Mouse (Mus musculus) cerebellum, adult 9-11 months (tissue): ENCODE measurements at regions not wholly inside any gene's neighbourhood (a gene's known extent, or its start where the extent isn't known, plus 50 kb on each side); places are given as distances from the start of the nearest gene placed in this dataset.
"Not testable (repeated sequence)": the region's sequence is repeated elsewhere in the genome, so short reads cannot be mapped to it uniquely, and the experiment has no call there.

Source experiments
- DNase-seq: peaks from one replicate; pipeline ENCODE4 v3.0.0; 2022

DNA sequence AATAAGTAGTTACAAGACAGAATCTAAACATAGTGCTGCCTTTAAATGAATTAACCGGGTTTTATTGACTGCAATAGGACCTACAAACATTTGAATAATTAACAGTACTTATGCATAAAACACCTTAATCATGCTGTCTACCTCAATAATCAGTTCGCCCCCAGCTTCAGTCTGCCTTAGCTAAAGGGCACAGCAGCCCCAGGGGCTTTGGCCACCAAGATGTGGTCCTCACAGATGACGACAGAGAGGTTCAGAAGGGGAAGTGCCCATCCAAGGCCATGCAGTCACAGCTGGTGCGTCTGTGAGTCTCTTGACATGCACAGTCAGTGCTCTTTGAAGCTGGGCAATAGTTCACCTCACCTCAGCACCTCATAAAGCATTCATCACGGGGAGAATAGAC, 452.8 kb upstream of the Jmjd1c start:
- DNase-seq, result peak; percentile 10

DNA sequence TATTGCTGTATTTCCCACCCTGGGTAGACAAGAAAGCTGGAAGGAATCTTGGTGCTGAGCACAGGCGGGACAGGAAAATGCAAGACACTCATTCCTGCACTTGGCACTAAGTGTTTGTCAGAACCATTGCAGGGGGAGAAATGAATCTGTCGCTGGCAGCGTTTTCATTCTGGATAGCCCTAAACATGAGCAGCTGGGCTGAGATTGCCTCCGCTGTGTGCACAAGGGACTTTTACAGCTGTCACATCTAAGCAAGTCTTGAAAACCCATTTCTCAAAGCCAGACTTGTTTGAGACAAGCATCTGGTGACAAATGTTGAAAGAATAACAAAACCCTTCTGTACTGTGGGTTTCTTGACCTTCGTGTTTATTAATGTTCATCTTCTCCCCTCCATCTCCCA, 438.4 kb upstream of the Jmjd1c start:
- no peak for DNase-seq

DNA sequence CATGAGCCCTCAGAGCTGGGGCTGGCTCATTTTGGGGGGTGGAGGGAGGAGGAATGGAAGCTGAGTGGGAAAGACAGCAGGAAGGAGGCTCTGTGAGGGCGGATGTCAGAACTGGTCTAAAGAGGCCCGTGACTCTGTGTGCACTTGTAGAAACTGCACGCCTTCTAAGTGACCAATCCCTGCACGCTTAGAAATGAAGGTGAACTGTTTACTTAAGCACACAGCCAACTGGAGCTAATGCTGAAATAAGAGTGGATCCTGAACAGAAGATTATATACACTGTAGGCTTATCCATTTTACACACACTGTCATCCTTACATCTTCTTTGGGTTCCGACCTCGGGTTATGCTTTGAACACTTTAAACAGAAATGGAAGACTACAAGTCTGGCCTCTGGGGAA, 412.8 kb upstream of the Jmjd1c start:
- no peak for DNase-seq

DNA sequence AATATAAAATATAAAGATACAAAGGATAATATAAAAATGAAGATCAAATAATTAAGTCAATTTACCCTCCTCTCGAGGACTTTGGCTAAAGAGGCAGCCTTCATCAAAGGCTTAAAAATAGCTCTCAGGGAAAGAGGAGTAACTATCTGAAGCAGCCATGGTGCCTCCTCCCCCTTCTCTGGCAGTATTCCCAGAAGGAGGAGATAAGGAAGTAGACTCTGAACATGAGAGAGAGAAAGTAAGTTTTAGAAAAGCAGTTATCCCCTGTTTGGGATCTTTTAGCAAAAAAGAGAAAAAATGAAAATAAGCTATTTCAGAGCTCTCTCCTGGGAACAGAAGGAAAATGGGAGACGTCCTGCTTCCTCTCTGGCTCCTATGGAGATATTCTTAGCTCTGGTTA, 406.7 kb upstream of the Jmjd1c start:
- not testable (repeated sequence) for DNase-seq

DNA sequence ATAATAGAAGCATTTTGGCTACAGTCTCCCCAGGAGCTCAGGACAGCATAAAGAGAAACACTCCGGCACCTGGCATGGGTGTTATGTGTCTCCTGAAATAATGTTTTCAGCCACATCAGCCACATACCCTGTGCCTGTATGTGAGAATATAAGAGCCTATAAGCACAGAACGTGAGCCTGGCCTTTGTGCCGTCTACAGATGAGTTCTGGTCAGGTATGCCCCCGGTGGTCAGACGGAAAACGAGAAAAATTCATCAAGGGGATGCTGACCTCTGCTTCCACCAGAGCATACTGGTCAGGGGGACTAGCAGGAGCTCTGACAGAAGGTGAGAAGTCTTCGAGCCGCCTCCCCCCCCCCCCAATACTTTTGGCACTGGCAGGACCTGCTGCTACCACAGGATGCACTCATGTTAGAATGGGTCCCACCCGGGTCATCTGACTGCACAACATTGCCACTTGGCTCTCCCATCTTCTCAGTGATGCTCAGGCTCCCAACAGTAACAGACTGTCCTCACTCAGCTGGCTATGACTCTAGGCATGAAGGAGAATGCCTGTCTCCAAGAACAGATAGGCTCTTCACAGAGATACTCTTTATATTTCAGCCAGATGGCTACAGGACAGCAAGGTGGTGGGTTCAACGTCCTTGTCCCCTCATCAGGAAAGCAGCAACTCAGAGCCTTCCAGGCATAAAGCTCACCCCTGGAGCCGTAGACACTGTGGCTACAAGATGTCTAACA, 401.2 kb upstream of the Jmjd1c start:
- no peak for DNase-seq

DNA sequence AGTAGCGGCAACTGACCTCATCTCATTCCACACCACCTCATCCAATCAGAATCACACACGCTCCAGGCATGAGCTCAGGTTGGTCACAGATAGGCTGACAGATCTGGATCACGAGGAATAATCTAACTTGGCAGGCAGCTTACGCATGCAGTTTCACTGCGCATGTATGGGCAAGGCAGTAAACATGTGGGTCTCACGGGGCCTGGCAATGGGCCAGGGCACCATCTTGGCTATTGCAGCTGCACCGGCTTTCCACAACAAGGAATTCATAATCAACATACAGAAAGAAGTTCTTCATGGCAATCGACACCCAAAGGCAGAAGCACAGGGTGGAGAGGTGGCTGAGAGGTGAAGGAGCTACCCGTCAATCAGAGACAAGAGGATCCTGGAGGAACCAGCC, 381.0 kb upstream of the Jmjd1c start:
- DNase-seq, result not testable (repeated sequence)

DNA sequence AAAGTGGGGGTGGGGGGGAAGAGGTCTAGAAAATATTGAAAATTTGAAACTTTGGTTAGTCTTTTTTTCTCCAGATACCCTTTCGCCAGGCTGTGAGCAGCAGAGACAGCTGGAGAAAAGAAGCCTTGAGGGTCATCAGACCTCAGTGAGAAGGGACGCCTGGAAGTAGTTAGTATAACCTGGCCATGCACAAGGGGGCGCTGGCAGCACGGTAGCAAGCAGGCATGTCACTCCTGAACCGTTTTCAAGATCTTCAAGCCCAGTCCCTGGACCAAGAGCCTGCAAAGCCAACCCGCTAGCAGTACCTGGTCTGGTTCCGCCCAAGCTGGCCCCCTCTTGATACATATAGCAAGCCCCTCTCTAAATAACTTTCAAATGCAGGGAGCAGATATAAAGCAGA, 378.0 kb upstream of the Jmjd1c start:
- DNase-seq, result peak; percentile 38

DNA sequence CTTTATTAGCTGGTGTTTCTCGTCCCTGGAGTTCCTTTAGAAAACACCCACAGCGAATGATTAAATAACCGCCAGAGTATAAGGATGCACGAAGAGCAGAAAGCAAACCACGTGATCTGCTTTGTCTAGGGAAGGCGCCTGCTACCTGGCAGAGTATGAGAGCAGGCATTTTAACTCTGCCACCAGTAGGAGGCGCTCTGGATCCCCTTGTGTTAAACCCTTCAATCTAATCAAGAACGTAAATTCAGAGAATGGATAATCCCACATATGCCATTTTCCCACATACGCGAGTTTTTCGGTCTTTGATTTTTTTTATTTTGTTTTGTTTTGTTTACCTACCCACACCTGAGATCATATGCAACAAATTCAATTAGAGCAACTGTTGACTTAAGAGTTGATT, 376.1 kb upstream of the Jmjd1c start:
- no peak for DNase-seq

DNA sequence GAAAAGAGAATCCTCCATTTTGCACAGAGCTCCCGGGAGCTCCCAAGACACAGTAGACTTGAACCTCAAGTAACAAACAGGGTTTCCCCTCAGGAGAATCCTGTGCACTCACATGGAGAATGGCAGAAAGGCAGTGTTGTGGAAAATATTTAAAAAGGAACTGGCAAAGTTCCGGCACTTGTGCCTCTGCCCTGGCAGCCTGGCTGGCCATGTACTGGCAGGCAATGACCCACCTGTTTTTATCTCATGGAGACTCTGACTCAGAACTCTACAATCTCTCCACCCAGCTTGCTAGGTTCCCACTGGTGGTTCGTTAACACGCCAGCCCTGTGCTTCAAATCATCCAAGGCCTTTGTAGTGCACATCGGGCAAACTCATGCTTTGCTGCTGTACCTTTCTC, 362.3 kb upstream of the Jmjd1c start:
- DNase-seq, result peak; percentile 74

DNA sequence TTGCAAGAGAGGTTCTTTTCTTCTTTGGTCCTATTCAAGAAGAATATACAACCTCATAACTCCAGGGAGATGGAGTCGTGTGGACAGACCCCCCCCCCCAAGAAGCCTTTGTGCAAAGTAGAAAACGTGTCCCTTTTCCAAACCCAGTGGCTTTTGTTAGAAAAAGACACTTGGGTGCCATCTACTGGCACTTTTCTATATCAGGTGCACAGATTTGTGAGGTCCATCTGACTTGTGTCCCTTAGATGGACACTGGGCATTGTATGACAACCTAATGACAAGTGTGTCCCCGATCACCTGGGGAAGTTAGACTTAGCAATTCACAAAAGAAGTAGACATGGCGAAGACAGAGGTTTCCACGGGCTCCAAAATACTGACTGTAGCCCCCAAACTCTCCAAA, 361.1 kb upstream of the Jmjd1c start:
- peak; percentile 50 for DNase-seq

DNA sequence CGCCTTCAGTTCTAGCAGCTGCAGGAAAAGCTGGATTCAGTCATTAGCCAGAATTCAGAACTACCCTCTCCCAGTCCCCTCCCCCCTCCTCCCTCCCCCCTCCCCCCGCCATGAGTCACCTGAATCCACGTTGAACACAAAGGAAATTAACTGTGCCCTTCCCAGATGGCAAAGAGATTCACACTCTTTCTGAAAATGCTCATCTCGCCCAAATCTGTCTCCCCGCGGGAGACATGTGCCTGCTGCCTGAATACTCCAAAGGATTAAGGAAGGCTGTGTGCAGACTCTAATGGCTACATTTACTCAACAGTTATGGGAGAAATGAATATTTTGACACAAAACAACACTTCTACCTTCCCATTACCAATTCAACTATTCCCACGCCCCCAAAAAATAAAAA, 356.9 kb upstream of the Jmjd1c start:
- peak; percentile 64 for DNase-seq

DNA sequence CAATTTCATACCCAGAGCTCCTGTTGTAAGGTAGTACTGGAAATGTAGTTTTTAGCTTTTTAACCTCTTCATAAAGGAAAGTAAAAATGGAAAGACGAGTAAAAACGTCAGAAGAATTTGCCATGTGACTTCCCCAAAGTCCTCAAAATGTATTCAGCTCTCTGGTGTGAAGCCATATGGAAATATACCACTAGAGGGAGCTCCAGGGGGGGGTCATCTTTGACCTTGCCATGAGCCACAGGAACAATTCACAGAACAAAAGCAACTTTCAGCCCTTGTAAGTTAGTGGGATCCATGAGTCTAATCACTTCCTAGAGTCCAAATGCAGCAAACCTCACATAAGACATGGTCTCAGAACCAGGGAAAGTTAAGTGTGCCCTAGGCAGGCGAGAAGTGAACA, 354.1 kb upstream of the Jmjd1c start:
- DNase-seq, result peak; percentile 24

DNA sequence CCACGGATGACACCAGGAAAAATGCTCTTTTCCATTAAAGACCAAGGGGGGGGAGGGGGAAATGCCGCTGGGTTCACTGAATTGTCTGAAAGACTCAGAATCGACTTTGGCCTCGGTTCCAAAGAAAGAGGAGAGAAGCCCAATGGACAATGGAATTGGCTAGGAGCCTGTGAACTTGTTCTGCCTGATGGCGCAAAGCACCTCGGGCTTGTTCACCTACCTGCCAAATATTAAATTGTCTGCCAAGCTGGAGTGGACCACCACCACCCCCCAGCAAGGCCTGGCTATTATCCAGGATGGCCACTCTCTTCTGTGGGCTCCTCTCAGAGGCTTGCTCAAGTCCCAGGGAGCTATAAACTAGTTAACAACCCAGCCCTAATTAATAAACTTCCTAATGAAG, 352.7 kb upstream of the Jmjd1c start:
- no peak for DNase-seq

DNA sequence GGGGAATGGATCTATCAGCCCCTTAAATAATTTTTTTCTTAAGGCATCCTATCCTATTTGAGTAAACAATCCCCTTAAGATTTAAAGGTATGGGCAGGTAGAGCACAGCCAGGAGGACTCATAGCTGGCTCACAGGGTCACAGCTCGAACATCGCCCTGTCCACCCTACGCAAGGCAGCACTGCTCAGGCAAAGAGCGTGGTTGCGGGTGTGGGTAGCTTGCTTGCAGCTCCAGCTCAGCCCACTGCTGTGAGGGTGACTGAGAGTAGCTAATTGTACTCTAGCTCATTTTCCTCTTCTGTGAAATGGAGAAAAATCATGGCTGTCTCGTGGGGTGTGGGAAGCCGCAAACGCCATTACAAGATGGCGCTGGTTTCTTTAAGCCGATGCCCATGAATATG, 350.1 kb upstream of the Jmjd1c start:
- DNase-seq, result no peak

DNA sequence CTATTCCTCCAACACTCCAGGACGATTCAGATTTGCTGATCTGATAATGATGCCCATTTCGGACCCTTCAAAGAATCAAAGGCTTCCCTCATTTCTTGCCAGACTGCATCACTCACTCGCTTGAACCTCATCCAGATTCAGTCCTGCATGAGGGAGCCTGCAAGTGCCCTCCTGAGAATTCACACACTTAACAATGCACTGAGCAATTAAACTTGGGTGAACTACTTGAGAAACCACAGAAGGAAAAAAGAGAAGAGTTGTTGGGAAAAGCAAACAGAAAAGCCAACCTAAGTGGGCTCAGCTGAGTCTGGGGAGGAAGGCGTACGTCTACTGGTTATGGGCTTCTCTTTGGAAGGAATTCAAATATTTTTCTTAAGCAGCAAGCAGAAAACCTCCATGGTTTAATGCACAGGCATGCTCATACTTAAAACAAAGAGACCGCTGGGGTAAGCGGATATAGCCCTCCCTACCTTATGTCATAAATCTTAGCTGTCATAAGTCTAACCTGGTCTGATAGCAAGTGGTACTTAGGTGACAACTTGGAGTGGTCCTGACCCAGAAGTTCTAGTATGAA, 343.6 kb upstream of the Jmjd1c start:
- DNase-seq, result no peak

DNA sequence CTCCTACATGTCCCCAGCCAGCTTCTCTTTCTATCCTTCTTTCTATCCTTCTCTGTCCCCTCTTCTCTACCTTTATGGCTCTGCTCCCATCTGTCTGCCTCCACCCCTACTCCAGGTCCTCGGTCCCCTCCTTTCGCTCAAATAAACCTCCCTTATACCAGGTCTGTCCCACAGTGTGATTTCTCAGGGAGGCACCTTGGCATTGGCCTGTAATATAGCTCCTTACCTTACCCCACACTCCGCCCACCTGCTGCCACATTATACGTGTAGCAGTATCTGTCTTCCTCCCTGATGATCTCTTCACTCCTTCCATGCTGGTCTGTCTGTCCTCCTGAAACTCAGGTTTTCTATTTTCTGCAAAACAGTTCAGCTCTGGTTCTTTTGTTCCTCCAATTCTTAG, 339.1 kb upstream of the Jmjd1c start:
- no peak for DNase-seq

DNA sequence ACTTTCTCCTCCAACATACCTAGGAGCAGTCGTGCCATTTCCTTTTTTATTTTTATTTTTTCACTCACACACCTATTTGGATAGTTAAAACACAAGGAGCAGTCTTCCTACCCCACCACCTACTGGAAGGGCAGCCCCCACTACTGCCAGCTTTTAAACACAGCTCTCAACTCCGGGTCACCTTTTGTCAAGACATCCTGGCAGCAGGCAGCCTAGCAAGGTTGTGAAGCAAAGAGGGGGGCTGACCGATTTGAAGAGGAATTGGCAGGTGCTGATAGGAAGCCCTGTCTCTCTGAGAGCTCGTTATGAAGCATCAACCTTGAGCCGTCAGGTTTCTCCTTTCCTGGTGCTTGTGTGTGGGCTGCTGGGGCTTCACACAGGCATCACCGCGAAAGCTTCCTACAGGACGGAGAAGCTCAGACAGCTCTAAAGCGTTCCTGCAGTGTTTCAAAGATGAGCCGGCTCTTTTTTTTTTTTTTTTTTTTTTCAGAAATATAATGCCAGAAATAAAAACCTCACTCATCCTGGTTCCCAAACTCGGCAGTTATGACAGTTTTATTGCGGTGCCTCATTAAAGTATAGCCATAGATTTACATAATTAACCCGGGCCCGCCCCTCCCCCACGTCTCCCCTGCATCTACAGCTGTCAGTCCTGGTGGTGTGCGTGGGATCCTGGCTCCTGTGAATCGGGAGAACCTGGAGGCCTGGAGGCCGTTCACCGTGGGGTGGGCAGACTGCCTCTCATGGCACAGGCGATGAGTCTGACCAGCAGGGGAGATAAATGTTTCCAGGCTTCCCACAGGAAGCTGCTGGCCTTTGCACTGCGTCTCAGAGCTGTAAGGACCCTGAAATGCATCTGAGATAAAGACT, 325.5 kb upstream of the Jmjd1c start:
- peak; percentile 81 for DNase-seq

DNA sequence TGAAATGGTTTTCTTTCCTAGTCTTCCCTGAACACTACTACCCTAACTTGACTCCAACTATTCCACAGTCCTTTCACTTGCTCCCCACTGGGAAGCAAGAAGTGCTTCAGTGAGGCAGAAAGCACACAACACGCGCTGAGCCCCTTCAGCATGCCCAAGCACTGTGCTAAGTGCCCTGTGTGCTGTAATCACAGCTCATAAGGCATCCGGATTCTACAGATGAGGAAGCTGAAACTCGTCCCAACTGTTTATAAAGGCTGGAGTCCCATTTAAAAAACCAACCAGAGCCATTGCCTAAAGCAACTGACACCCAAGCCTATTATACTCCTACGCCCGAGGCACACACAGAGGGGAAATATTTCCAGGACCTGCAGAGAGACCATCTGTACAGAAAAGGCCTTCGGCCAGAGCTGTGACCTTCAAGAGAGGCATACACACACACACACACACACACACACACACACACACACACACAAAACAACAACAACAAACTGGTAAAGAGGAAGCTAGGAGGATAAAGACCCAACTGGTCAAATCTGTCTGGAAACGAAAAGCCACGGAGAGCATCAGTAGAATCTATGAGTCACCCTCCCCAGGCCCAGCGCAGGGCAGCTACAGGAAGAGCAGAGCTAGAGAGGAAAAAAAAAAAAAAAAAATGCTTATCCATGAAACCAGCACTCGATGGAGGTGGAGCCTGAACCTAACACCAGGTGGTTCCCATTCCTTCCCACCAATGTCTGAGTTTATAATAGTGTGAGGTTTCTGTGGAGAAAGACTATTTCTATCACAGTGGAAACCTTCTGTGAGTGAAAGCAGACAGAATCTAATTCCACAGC, 315.4 kb upstream of the Jmjd1c start:
- peak; percentile 92 for DNase-seq

DNA sequence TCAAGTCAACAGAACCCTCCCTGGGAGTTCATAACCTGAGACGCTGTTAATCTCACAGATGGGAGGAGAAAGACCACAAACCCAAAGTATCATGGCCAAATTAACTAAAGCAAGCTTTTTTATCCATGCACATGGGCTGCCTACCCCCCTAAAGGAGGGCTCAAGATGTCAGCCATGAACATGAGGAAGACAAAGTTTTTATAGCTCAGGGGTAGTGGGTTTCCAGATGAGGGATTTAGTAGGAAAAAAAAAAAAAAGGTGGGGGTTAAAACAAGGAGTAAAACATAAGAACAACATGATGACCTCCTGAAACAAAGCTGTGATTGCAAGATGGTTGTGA, 314.8 kb upstream of the Jmjd1c start:
- DNase-seq, result no peak

DNA sequence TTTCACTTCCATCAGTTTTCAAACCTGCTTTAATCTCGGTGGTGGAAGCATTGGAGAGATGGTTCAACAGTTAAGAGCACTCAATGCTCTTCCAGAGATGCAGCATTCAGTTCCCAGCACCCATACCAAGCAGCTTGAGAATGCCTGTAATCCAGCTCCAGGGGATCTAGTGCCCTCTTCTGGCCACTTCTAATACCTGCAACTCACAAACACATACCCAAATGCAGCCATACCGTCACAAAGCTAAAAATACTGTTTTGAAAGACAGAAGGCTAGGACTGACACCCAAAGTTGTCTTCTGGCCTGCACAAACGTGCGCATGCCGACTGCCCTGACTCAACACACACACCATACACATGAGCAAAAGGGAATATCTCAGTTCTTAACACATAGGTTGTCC, 313.9 kb upstream of the Jmjd1c start:
- no peak for DNase-seq

DNA sequence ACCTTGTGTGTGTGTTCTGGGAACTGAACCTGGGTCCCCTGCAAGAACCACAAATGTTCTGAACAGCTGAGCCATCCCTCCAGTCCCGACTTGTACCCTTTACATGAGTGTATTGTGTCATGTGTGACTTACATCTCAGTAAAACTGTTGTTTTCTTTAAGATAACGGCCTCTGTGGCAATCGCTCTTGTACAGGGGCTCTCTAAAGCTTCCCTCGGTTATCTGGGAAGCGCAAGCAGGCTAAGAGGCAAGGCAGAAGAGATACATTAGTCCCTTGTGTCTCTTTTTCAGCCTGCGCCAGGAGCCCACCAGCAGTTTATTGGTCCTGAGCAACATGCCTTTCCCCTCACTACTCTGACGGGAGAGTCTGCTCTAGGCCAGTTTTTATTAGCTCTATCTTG, 308.1 kb upstream of the Jmjd1c start:
- DNase-seq, result no peak

DNA sequence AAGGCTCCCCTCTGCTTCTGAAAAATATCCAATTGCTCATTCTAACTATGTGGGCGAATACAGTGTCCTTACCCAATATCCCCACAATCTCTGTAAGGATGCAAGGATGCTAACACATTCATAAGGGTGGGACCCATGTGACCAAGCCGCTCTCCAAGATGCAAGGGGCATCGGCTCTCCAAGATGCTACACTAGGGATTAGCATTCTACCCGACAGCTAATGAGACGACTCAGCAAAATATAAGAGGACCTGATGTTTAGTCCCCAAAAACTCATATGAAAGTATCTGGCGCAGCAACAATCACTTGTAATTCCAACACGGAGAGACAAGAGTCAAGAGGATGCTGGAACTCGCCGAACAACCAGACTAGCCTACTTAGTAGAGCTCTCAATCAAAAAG, 299.6 kb upstream of the Jmjd1c start:
- no peak for DNase-seq

DNA sequence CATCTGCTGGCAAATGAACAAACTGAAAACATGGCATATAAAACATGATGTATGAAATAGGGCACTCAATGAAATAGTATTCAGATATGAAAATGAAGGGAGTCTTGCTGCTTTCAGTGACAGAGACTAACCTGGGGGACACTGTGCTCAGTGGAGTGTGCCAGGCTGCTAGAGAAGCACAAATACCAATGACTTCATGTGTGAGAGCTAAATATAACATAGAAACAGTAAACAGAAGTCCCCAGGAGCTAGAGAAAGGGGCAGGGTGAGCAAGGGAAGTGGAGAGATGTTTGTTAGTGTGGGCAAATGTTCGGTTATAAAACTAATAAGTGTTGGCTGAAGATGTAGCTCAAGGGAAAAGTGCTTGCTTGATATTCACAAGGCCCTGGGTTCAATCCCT, 293.2 kb upstream of the Jmjd1c start:
- DNase-seq, result no peak
